Mouse (Mus musculus) midbrain, postnatal 0 days (tissue): Measurements from ENCODE around the gene Timm17a. TPM values are rescaled to one million over a fixed set of nuclear protein-coding genes. Genes with fewer than 3 reads are reported as not detected.

Source experiments
- ATAC-seq: fragments of 200-750 bp; cut with Nextera tagmentation; 2 replicates; pipeline ENCODE4 v1.8.0; 2017; ENCODE audit warnings: moderate number of reproducible peaks, mild to moderate bottlenecking, moderate TSS enrichment, moderate library complexity; ENCODE audit not compliant: low FRiP score
- DNase-seq: peaks from one replicate; pipeline ENCODE4 v3.0.0-alpha.2; 2015; ENCODE audit warnings: low spot score
- H3K27ac ChIP-seq: fragments of 300-500 bp; sonication (generic); 2 replicates; pipeline ENCODE4 v1.5.1; 2014; ENCODE audit warnings: low read depth, mild to moderate bottlenecking, low read length, mixed read lengths
- H3K27me3 ChIP-seq: fragments of 300-500 bp; sonication (generic); 2 replicates; pipeline ENCODE4 v1.6.1; 2014; ENCODE audit warnings: low read length, control low read depth, mixed read lengths; ENCODE audit not compliant: insufficient read depth
- H3K36me3 ChIP-seq: fragments of 300-500 bp; sonication (generic); 2 replicates; pipeline ENCODE4 v1.6.1; 2014; ENCODE audit warnings: low read length, control low read depth, mixed read lengths; ENCODE audit not compliant: insufficient read depth
- H3K4me1 ChIP-seq: fragments of 300-500 bp; sonication (generic); 2 replicates; pipeline ENCODE4 v1.6.1; 2014; ENCODE audit warnings: mild to moderate bottlenecking, control low read depth, antibody characterized with exemption, low read length, mixed read lengths; ENCODE audit not compliant: insufficient read depth
- H3K4me2 ChIP-seq: fragments of 300-500 bp; sonication (generic); 2 replicates; pipeline ENCODE4 v1.6.1; 2014; ENCODE audit warnings: low read depth, mild to moderate bottlenecking, low read length, mixed read lengths; ENCODE audit not compliant: poor library complexity, severe bottlenecking
- H3K4me3 ChIP-seq: fragments of 300-500 bp; sonication (generic); 2 replicates; pipeline ENCODE4 v1.5.1; 2014; ENCODE audit warnings: low read depth, mild to moderate bottlenecking, low read length, moderate library complexity
- H3K9ac ChIP-seq: fragments of 300-500 bp; sonication (generic); replicated peaks from 2 replicates; pipeline ENCODE4 v1.6.1; 2014; ENCODE audit warnings: mild to moderate bottlenecking, low read length, moderate library complexity, mixed read lengths; ENCODE audit not compliant: poor library complexity, severe bottlenecking
- H3K9me3 ChIP-seq: fragments of 300-500 bp; sonication (generic); 2 replicates; pipeline ENCODE4 v1.6.1; 2016; ENCODE audit warnings: low read length, control low read depth
- CTCF ChIP-seq: IDR thresholded peaks from 2 replicates; pipeline ENCODE4 v1.5.1; 2016; ENCODE audit warnings: antibody characterized with exemption, mild to moderate bottlenecking
- WGBS: fragments of 180-500 bp; shearing (Covaris S2); extraction: QIAGEN DNeasy Blood & Tissue Kit; methylation state at CpG from one replicate; pipeline ENCODE4 v1.1.7; 2014; 5-methylcytosine and 5-hydroxymethylcytosine counted together
- polyA plus RNA-seq: library from polyadenylated mRNA; unstranded; fragments of >200 nt; fragmentation: Nextera tagmentation; extraction: Ambion mirVana; gene quantifications from 2 replicates; pipeline ENCODE4 v1.2.1, GENCODE M21; 2015
- total RNA-seq: library from RNA; depleted of rRNA; stranded (reverse); fragments of >200 nt; gene quantifications from 2 replicates; pipeline ENCODE4 v1.2.3, GENCODE M21; 2014

Gene Timm17a
- total and polyA plus RNA-seq, 2 experiments from 2014 or later, result 34.4 to 166 TPM

GRCm38 (mm10) chr1:135267663-135268446, 45.7 kb downstream of the Timm17a start:
- H3K4me1 ChIP-seq, result no peaks in the 10 kb centered on the region
- H3K9me3 ChIP-seq, result no peaks in the 10 kb centered on the region
- H3K4me2 ChIP-seq, result no peak overlapping the region
- 91% methylated on average over 10 of the region's 10 CpGs for WGBS
- TF ChIP-seq CTCF, result no peak
- no peaks in the 10 kb centered on the region for H3K27me3 ChIP-seq
- H3K27ac ChIP-seq, result no peak overlapping the region
- ATAC-seq (no peak), DNase-seq (no peak)
- no peak overlapping the region for H3K9ac ChIP-seq
- H3K4me3 ChIP-seq, result no peak overlapping the region
- H3K36me3 ChIP-seq, result peaks cover 56% of the 10 kb centered on the region

GRCm38 (mm10) chr1:135265834-135266233, 47.7 kb downstream of the Timm17a start:
- ATAC-seq (no peak), DNase-seq (no peak)
- H3K9me3 ChIP-seq, result no peaks in the 10 kb centered on the region
- WGBS, result 89% methylated on average over 5 of the region's 5 CpGs
- peaks cover 48% of the 10 kb centered on the region for H3K36me3 ChIP-seq
- no peaks in the 10 kb centered on the region for H3K27me3 ChIP-seq
- H3K4me1 ChIP-seq, result no peaks in the 10 kb centered on the region
- no peak overlapping the region for H3K27ac ChIP-seq
- H3K9ac ChIP-seq, result no peak overlapping the region
- H3K4me2 ChIP-seq, result no peak overlapping the region
- no peak for TF ChIP-seq CTCF
- no peak overlapping the region for H3K4me3 ChIP-seq

- Histone ChIP-seq H3K36me3 (peaks cover 48% of the 10 kb centered on the region), H3K4me2 (no peak overlapping the region), H3K9me3 (no peaks in the 10 kb centered on the region), H3K27me3 (no peaks in the 10 kb centered on the region), H3K9ac (no peak overlapping the region), H3K4me3 (no peak overlapping the region), H3K27ac (no peak overlapping the region), H3K4me1 (no peaks in the 10 kb centered on the region)
- WGBS, result 88% methylated on average over 9 of the region's 9 CpGs
- no peak for ATAC-seq
- no peak for DNase-seq
- TF ChIP-seq CTCF, result no peak
Measured at GRCm38 (mm10) chr1:135263316-135263715, 50.3 kb downstream of the Timm17a start.

DNA sequence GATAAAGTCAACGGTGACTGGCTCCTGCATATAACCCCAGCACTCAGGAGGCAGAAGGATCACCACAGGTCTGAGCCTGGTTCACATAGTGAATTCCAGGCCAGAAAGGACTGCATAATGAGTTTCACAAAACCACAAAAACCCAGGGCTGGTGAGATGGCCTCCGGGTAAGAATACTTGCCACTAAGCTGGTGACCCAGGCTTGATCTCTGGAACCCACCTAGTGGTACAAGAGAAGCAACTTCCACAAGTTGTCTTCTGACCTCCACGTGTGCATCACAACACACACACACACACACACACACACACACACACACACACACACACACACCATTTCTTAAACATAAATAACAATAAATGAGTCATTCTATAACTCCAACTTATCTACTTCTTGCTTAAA, 51.2 kb downstream of the Timm17a start:
- 0 out of 2 replicates have a peak, but pooled peaks have one; percentile 19 for TF ChIP-seq CTCF
- Histone ChIP-seq H3K4me1 (no peaks in the 10 kb centered on the region), H3K9ac (no peak overlapping the region), H3K36me3 (peaks cover 42% of the 10 kb centered on the region), H3K27ac (no peak overlapping the region), H3K4me2 (no peak overlapping the region), H3K9me3 (no peaks in the 10 kb centered on the region), H3K27me3 (no peaks in the 10 kb centered on the region), H3K4me3 (no peak overlapping the region)
- ATAC-seq, result no peak
- no peak for DNase-seq
- WGBS, result 87% methylated on average over 3 of the region's 3 CpGs

DNA sequence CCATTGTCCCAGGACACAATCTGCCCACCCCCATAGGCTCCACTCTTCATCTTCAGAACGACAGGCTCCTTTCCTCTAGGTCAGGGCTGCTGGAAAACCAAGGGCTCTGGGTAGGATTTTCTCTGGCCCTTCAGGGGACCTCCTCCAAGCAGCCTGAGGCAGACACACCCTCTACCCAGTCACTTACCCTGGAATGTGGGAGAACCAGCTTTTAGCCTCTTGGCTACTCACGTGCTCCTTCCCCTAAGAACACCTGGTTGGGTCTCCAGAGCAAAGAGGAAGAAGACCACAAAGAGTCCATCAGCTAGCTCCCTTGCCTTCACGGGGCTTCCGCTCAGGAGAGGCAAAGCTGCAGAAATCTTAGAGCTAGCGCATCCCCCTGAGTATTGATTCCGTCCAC, 52.6 kb downstream of the Timm17a start:
- WGBS, result 75% methylated on average over 6 of the region's 6 CpGs
- TF ChIP-seq CTCF, result no peak
- no peaks in the 10 kb centered on the region for H3K27me3 ChIP-seq
- H3K27ac ChIP-seq, result no peak overlapping the region
- ATAC-seq (no peak), DNase-seq (no peak)
- no peaks in the 10 kb centered on the region for H3K9me3 ChIP-seq
- H3K4me2 ChIP-seq, result no peak overlapping the region
- H3K36me3 ChIP-seq, result peaks cover 31% of the 10 kb centered on the region
- H3K4me1 ChIP-seq, result no peaks in the 10 kb centered on the region
- H3K4me3 ChIP-seq, result no peak overlapping the region
- H3K9ac ChIP-seq, result no peak overlapping the region

GRCm38 (mm10) chr1:135259128-135259436, 54.5 kb downstream of the Timm17a start:
- Histone ChIP-seq H3K27ac (no peak overlapping the region), H3K4me2 (peak overlapping the region; percentile 43), H3K27me3 (no peaks in the 10 kb centered on the region), H3K9ac (no peak overlapping the region), H3K4me3 (no peak overlapping the region), H3K36me3 (peaks cover 19% of the 10 kb centered on the region), H3K4me1 (no peaks in the 10 kb centered on the region), H3K9me3 (no peaks in the 10 kb centered on the region)
- ATAC-seq, result peak; percentile 76
- TF ChIP-seq CTCF, result peak; percentile 90
- peak; percentile 92 for DNase-seq
- 1% methylated on average over 10 of the region's 10 CpGs for WGBS
